Mouse (Mus musculus) mammary gland, adult 2 months (tissue): ENCODE measurements around the gene C8b. TPM values are rescaled to one million over a fixed set of nuclear protein-coding genes. Genes with fewer than 3 reads are reported as not detected.

Experiments used
- polyA plus RNA-seq: library from polyadenylated mRNA; depleted of rRNA; stranded (reverse); fragments of >200 nt; gene quantifications from 2 replicates; pipeline ENCODE4 v1.2.3, GENCODE M21; 2012; ENCODE audit warnings: low replicate concordance; rRNA removed

The C8b gene
- 0.51 TPM in 1 of 2 replicates, not detected in the other for polyA plus RNA-seq

GRCm38 (mm10) chr4:104766065-104766464, at the start of gene C8b:
Gene C8b (plus strand): TSS chr4:104766317.

Other genes with a start within 250 kb of the C8b start
- gene Gm17662, start 91.0 kb downstream of the C8b start, polyA plus RNA-seq = not detected in 2 replicates
- gene C8a, start 110.1 kb downstream of the C8b start, polyA plus RNA-seq = 0.11 and 0.27 TPM in 2 replicates
- gene Fyb2, start 147.1 kb downstream of the C8b start, polyA plus RNA-seq = 0.11 and 0.24 TPM in 2 replicates